Mouse (Mus musculus): ENCODE measurements at regions not wholly inside any gene's neighbourhood (a gene's known extent, or its start where the extent isn't known, plus 50 kb on each side); places are given as distances from the start of the nearest gene placed in this dataset.

GRCm38 (mm10) chr10:60934297-60935286 is 103.2 kb upstream of the Unc5b start:
- Histone ChIP-seq H3K27ac (ENCODE audit: low read depth) (peak overlapping the region; percentile 60; the same call in 1 of the 2 replicates), H3K4me2 (ENCODE audit: low read depth, low read length) (no peak overlapping the region)
- DNase-seq: peak; percentile 26

GRCm38 (mm10) chr10:60933891-60934290 is 102.5 kb upstream of the Unc5b start:
- Histone ChIP-seq H3K9ac (replicated peaks) (no peak overlapping the region), H3K4me2 (ENCODE audit: low read depth, low read length) (no peak overlapping the region), H3K4me1 (ENCODE audit: insufficient read depth) (peaks cover 8% of the 10 kb centered on the region; the same call in 1 of the 2 replicates), H3K4me3 (ENCODE audit: low read depth, low read length) (no peak overlapping the region), H3K36me3 (replicated peaks; ENCODE audit: insufficient read depth, low read length) (no peaks in the 10 kb centered on the region), H3K27me3 (ENCODE audit: insufficient read depth, low read length) (no peaks in the 10 kb centered on the region), H3K9me3 (ENCODE audit: low read length) (no peaks in the 10 kb centered on the region), H3K27ac (ENCODE audit: low read depth) (peak overlapping the region; percentile 60; the same call in 1 of the 2 replicates)
- DNase-seq (no peak), ATAC-seq (peak; percentile 45)
- WGBS (ENCODE audit: insufficient replicate concordance): 27% methylated on average over 7 of the region's 7 CpGs
- TF ChIP-seq EP300 (IDR thresholded peaks at IDR 0.05; ENCODE audit: low read depth) (no peak), CTCF (IDR thresholded peaks at IDR 0.05; ENCODE audit: low read depth) (no peak)

More at GRCm38 (mm10) chr10:60934297-60935286, 103.2 kb upstream of the Unc5b start:
- H3K36me3 ChIP-seq (replicated peaks; ENCODE audit: insufficient read depth, low read length): no peaks in the 10 kb centered on the region
- 61% methylated on average over 13 of the region's 13 CpGs for WGBS (ENCODE audit: insufficient replicate concordance)
- TF ChIP-seq EP300 (IDR thresholded peaks at IDR 0.05; ENCODE audit: low read depth) (no peak), CTCF (IDR thresholded peaks at IDR 0.05; ENCODE audit: low read depth) (no peak)
- H3K9ac ChIP-seq (replicated peaks): no peak overlapping the region
- H3K9me3 ChIP-seq (ENCODE audit: low read length): no peaks in the 10 kb centered on the region
- H3K4me3 ChIP-seq (ENCODE audit: low read depth, low read length): no peak overlapping the region
- peaks cover 8% of the 10 kb centered on the region; the same call in 1 of the 2 replicates for H3K4me1 ChIP-seq (ENCODE audit: insufficient read depth)
- ATAC-seq: peak; percentile 78
- no peaks in the 10 kb centered on the region for H3K27me3 ChIP-seq (ENCODE audit: insufficient read depth, low read length)

GRCm38 (mm10) chr10:60932855-60933254 is 101.5 kb upstream of the Unc5b start:
- WGBS (ENCODE audit: insufficient replicate concordance): 24% methylated on average over 3 of the region's 3 CpGs
- Histone ChIP-seq H3K9ac (replicated peaks) (no peak overlapping the region), H3K4me2 (ENCODE audit: low read depth, low read length) (no peak overlapping the region), H3K9me3 (ENCODE audit: low read length) (no peaks in the 10 kb centered on the region), H3K27me3 (ENCODE audit: insufficient read depth, low read length) (no peaks in the 10 kb centered on the region), H3K4me1 (ENCODE audit: insufficient read depth) (peaks cover 13% of the 10 kb centered on the region; the same call in 1 of the 2 replicates), H3K4me3 (ENCODE audit: low read depth, low read length) (no peak overlapping the region), H3K27ac (ENCODE audit: low read depth) (peak overlapping the region; percentile 39; the same call in 1 of the 2 replicates), H3K36me3 (replicated peaks; ENCODE audit: insufficient read depth, low read length) (no peaks in the 10 kb centered on the region)
- ATAC-seq (no peak), DNase-seq (no peak)
- TF ChIP-seq CTCF (IDR thresholded peaks at IDR 0.05; ENCODE audit: low read depth) (no peak), EP300 (IDR thresholded peaks at IDR 0.05; ENCODE audit: low read depth) (no peak)

GRCm38 (mm10) chr10:60931891-60932378 is 100.6 kb upstream of the Unc5b start:
- Histone ChIP-seq H3K4me1 (ENCODE audit: insufficient read depth) (peaks cover 13% of the 10 kb centered on the region; the same call in 1 of the 2 replicates), H3K9me3 (ENCODE audit: low read length) (no peaks in the 10 kb centered on the region), H3K27me3 (ENCODE audit: insufficient read depth, low read length) (no peaks in the 10 kb centered on the region), H3K4me3 (ENCODE audit: low read depth, low read length) (no peak overlapping the region), H3K27ac (ENCODE audit: low read depth) (peak overlapping the region; percentile 57; the same call in 1 of the 2 replicates), H3K9ac (replicated peaks) (no peak overlapping the region), H3K36me3 (replicated peaks; ENCODE audit: insufficient read depth, low read length) (no peaks in the 10 kb centered on the region), H3K4me2 (ENCODE audit: low read depth, low read length) (peak overlapping the region; percentile 47)
- TF ChIP-seq EP300 (IDR thresholded peaks at IDR 0.05; ENCODE audit: low read depth): no peak
- TF ChIP-seq CTCF (IDR thresholded peaks at IDR 0.05; ENCODE audit: low read depth): no peak
- DNase-seq: peak; percentile 37
- 0 out of 2 replicates have a peak, but pooled peaks have one; percentile 13 for ATAC-seq
- 25% methylated on average over 22 of the region's 22 CpGs for WGBS (ENCODE audit: insufficient replicate concordance)

- Histone ChIP-seq H3K9ac (replicated peaks) (no peak overlapping the region), H3K9me3 (ENCODE audit: low read length) (no peaks in the 10 kb centered on the region), H3K4me1 (ENCODE audit: insufficient read depth) (peaks cover 21% of the 10 kb centered on the region), H3K27me3 (ENCODE audit: insufficient read depth, low read length) (no peaks in the 10 kb centered on the region), H3K36me3 (replicated peaks; ENCODE audit: insufficient read depth, low read length) (no peaks in the 10 kb centered on the region), H3K4me2 (ENCODE audit: low read depth, low read length) (no peak overlapping the region), H3K4me3 (ENCODE audit: low read depth, low read length) (no peak overlapping the region), H3K27ac (ENCODE audit: low read depth) (no peak overlapping the region)
- ATAC-seq: peak; percentile 65
- 62% methylated on average over 7 of the region's 7 CpGs for WGBS (ENCODE audit: insufficient replicate concordance)
- DNase-seq: peak; percentile 48
- TF ChIP-seq EP300 (IDR thresholded peaks at IDR 0.05; ENCODE audit: low read depth) (no peak), CTCF (IDR thresholded peaks at IDR 0.05; ENCODE audit: low read depth) (no peak)
Observed at GRCm38 (mm10) chr10:60928646-60929045, 97.3 kb upstream of the Unc5b start.

GRCm38 (mm10) chr10:60928164-60928563 is 96.8 kb upstream of the Unc5b start:
- no peak overlapping the region for H3K9ac ChIP-seq (replicated peaks)
- H3K4me1 ChIP-seq (ENCODE audit: insufficient read depth): peaks cover 19% of the 10 kb centered on the region
- H3K27me3 ChIP-seq (ENCODE audit: insufficient read depth, low read length): no peaks in the 10 kb centered on the region
- ATAC-seq (no peak), DNase-seq (no peak)
- WGBS (ENCODE audit: insufficient replicate concordance): 62% methylated on average over 8 of the region's 8 CpGs
- H3K4me2 ChIP-seq (ENCODE audit: low read depth, low read length): no peak overlapping the region
- no peak overlapping the region for H3K4me3 ChIP-seq (ENCODE audit: low read depth, low read length)
- H3K36me3 ChIP-seq (replicated peaks; ENCODE audit: insufficient read depth, low read length): no peaks in the 10 kb centered on the region
- no peak for TF ChIP-seq CTCF (IDR thresholded peaks at IDR 0.05; ENCODE audit: low read depth)
- TF ChIP-seq EP300 (IDR thresholded peaks at IDR 0.05; ENCODE audit: low read depth): no peak
- no peak overlapping the region for H3K27ac ChIP-seq (ENCODE audit: low read depth)
- no peaks in the 10 kb centered on the region for H3K9me3 ChIP-seq (ENCODE audit: low read length)

Data from liver, postnatal 0 days (tissue).